Mouse (Mus musculus): ENCODE data around the gene Ppp2r5d. TPM values are rescaled to one million over a fixed set of nuclear protein-coding genes. Genes with fewer than 3 reads are reported as not detected.

The Ppp2r5d gene
- polyA plus RNA-seq, 1 experiment from 2014 or later: 103 TPM

GRCm38 (mm10) chr17:46647279-46647678 lies 57.6 kb downstream of the Ppp2r5d start:
- Histone ChIP-seq H3K27ac (no peak overlapping the region), H3K4me1 (peaks cover 43% of the 10 kb centered on the region), H3K27me3 (no peaks in the 10 kb centered on the region), H3K4me3 (no peak overlapping the region), H3K4me2 (replicated peaks) (peak overlapping the region; percentile 93; the same call in 1 of the 2 replicates), H3K9ac (no peak overlapping the region), H3K36me3 (peaks cover 14% of the 10 kb centered on the region), H3K9me3 (replicated peaks) (no peaks in the 10 kb centered on the region)
- ATAC-seq (ENCODE audit: low FRiP score): no peak
- 90% methylated on average over 7 of the region's 7 CpGs for WGBS

GRCm38 (mm10) chr17:46646322-46646662 lies 58.6 kb downstream of the Ppp2r5d start:
- Histone ChIP-seq H3K9me3 (replicated peaks) (no peaks in the 10 kb centered on the region), H3K9ac (peak overlapping the region; percentile 83), H3K4me1 (peaks cover 34% of the 10 kb centered on the region), H3K4me3 (peak overlapping the region; percentile 77), H3K4me2 (replicated peaks) (peak overlapping the region; percentile 93), H3K36me3 (peaks cover 23% of the 10 kb centered on the region), H3K27ac (peak overlapping the region; percentile 82), H3K27me3 (no peaks in the 10 kb centered on the region)
- ATAC-seq (ENCODE audit: low FRiP score): no peak
- under 1% methylated on average over 19 of the region's 19 CpGs for WGBS

DNA sequence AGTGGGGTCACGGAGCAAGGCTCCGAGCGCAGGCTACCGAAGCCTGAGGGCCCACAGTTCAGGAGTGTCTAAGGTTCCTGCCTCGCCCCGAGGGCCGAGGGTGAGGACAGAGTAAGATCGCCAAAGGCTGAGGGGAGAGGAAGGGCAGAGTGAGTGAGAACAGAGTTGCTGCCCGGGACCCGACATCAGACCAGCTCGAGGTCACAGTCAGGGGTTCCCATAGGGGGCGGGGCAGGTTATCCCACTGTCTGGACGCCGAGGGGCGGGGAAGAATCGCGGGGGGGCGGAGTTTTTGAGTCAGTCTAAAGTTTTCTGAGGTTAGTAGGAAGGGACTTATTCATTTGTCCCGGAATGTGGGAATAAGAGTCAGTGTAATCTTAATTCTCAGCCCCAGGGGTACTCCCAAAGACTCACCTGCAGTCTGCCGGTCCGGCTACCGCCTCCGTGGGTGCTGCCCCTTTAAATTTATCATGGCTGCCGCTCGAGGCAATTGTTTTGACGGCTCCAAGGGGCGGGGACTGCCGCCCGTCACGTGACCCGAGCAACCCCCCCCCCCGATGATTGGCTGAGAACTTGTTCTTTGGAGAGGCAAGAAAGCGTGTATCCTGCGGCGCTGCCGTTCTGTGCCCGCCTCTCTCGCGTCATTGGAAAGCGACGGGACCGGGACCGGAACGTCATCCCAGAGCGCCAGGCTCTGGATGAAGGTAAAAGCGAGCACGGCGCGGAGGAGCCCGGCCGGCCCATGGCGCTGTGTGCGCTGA lies 59.2 kb downstream of the Ppp2r5d start, which contains the start of the genes Klc4 and Mrpl2:
Gene Klc4, minus strand, starts transcription at position 462 of the 761 bp plus-strand sequence.
Gene Mrpl2, plus strand, starts transcription at position 669 of the 761 bp plus-strand sequence.
- no peaks in the 10 kb centered on the region for H3K9me3 ChIP-seq (replicated peaks)
- peak within 1 kb of the TSS; percentile 93 for H3K4me2 ChIP-seq (replicated peaks)
- peak within 1 kb of the TSS; percentile 83 for H3K9ac ChIP-seq
- H3K4me3 ChIP-seq: peak within 1 kb of the TSS; percentile 77
- peaks cover 25% of the 10 kb centered on the region for H3K36me3 ChIP-seq
- ATAC-seq (ENCODE audit: low FRiP score): peak; percentile 71
- H3K4me1 ChIP-seq: peaks cover 28% of the 10 kb centered on the region
- no peaks in the 10 kb centered on the region for H3K27me3 ChIP-seq
- H3K27ac ChIP-seq: peak within 1 kb of the TSS; percentile 82
- WGBS: under 1% methylated on average over 53 of the region's 53 CpGs

DNA sequence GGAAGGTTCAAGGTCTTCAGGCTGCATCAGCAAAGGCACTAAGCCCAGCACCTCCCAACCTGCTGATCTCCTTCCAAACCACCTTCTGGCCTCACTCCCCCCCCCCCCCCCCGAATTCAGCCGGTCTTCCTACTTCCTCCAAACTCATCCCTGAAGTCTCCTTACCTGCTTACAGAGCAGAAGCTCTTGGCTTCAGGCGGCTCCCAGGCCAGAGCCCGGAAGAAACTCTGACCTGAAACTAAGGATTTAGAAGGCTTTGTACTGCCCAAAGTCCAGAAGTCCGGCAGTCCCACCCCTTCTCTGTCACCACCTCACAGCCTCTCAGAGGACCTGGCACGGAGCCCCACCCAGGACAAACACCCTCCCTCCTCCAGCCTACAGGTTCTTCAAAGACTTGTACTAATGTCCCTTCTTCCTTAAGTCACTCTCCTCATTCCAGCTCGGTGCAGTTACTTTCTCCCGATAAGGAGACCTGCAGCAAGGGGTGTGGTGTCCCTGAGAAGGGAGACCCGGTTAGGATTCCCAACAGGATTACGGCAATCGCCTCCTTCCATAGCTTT lies 59.9 kb downstream of the Ppp2r5d start:
- peaks cover 28% of the 10 kb centered on the region for H3K4me1 ChIP-seq
- no peak overlapping the region for H3K27ac ChIP-seq
- peak overlapping the region; percentile 77 for H3K4me3 ChIP-seq
- H3K9me3 ChIP-seq (replicated peaks): no peaks in the 10 kb centered on the region
- peak overlapping the region; percentile 72 for H3K9ac ChIP-seq
- peaks cover 33% of the 10 kb centered on the region for H3K36me3 ChIP-seq
- peak overlapping the region; percentile 93 for H3K4me2 ChIP-seq (replicated peaks)
- no peaks in the 10 kb centered on the region for H3K27me3 ChIP-seq
- 15% methylated on average over 11 of the region's 11 CpGs for WGBS
- ATAC-seq (ENCODE audit: low FRiP score): no peak

DNA sequence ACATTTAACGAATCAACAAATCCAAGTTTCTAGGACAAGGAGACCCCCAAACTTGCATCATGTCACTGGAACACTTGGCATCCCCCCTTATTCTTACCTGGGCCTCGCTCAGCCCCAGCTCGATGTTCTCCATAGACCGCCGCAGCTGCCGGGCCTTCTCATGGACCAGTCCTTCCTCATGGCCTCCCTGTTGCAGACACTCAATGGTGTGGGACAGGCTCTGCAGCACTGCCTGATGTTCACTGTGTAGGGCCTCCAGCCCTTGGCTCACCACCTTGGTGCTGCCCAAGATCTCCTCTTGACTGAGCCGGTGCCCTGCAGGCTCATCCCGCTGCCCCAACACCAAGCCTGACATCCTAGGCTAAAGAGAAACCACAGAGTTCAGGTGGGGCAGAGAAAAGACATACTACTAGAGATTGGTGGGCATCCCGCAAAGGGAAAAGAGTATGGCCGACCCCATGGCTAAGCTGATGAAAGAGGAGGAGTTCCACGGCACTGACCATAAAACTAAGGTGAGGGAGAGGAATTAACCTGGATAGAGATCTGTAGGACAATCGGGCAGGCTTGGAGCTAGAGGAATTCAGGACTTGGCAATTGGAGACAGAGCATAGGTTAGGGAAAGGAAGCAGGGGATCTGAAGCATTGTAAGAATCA lies 60.6 kb downstream of the Ppp2r5d start:
- 91% methylated on average over 12 of the region's 12 CpGs for WGBS
- Histone ChIP-seq H3K4me3 (peak overlapping the region; percentile 77), H3K9me3 (replicated peaks) (no peaks in the 10 kb centered on the region), H3K9ac (peak overlapping the region; percentile 72), H3K4me1 (peaks cover 21% of the 10 kb centered on the region), H3K36me3 (peaks cover 40% of the 10 kb centered on the region), H3K4me2 (replicated peaks) (peak overlapping the region; percentile 93), H3K27me3 (no peaks in the 10 kb centered on the region), H3K27ac (no peak overlapping the region)
- ATAC-seq (ENCODE audit: low FRiP score): no peak

DNA sequence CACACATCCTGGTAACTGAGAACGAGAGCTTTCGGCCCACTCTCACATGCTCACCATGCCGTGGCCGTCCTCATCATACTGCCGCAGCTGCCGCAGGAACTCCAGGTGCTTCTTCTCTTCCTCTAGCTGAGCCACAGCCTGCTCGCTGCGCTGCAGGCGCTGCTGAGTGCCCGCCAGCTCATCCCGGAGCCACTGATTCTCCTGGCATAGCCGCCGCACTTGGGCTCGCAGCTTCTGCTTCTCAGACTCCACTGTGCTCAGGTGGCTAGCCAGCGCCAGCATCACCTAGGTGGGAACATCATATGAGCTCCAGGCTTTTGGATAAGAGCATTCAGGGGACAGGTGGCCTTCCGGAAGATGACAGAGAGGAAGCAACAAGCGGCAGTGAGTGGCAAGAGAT lies 62.9 kb downstream of the Ppp2r5d start:
- Histone ChIP-seq H3K4me2 (replicated peaks) (no peak overlapping the region), H3K9ac (no peak overlapping the region), H3K4me1 (peaks cover 18% of the 10 kb centered on the region), H3K36me3 (peaks cover 42% of the 10 kb centered on the region), H3K27me3 (no peaks in the 10 kb centered on the region), H3K9me3 (replicated peaks) (no peaks in the 10 kb centered on the region), H3K4me3 (no peak overlapping the region), H3K27ac (no peak overlapping the region)
- WGBS: 92% methylated on average over 17 of the region's 17 CpGs
- no peak for ATAC-seq (ENCODE audit: low FRiP score)

DNA sequence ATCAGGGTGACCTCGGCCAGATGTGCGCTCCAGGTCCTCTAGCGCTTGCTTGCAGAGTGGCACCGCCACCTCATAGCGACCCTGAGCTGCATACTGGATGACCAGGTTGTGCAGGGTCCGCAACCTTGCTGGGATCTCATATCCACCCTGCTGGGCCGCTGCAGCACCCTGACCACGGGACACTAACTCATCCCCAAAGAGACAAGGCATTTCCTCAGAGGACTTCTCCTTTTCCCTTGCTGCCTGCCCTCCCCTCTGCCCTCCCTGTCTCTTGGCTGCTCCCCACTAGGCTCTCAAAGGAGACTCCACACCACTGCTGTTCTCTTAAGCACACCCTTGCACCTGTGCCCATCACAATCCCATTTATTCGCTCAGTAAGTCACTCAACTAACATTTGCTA lies 65.0 kb downstream of the Ppp2r5d start:
- Histone ChIP-seq H3K4me1 (peaks cover 16% of the 10 kb centered on the region), H3K4me2 (replicated peaks) (no peak overlapping the region)
- 82% methylated on average over 9 of the region's 9 CpGs for WGBS

GRCm38 (mm10) chr17:46636831-46637523 lies 67.9 kb downstream of the Ppp2r5d start:
- WGBS: 23% methylated on average over 15 of the region's 15 CpGs
- Histone ChIP-seq H3K4me1 (peaks cover 8% of the 10 kb centered on the region), H3K4me3 (no peak overlapping the region), H3K27me3 (no peaks in the 10 kb centered on the region), H3K9me3 (replicated peaks) (no peaks in the 10 kb centered on the region), H3K9ac (0 out of 2 replicates have a peak overlapping the region, but pooled peaks have one; percentile 35), H3K36me3 (peaks cover 61% of the 10 kb centered on the region), H3K27ac (no peak overlapping the region), H3K4me2 (replicated peaks) (peak overlapping the region; percentile 34; the same call in 1 of the 2 replicates)
- peak; percentile 44 for ATAC-seq (ENCODE audit: low FRiP score)

More for the DNA sequence above, 65.0 kb downstream of the Ppp2r5d start:
- no peak for ATAC-seq (ENCODE audit: low FRiP score)
- Histone ChIP-seq H3K27ac (no peak overlapping the region), H3K4me3 (no peak overlapping the region), H3K36me3 (peaks cover 53% of the 10 kb centered on the region), H3K9me3 (replicated peaks) (no peaks in the 10 kb centered on the region), H3K27me3 (no peaks in the 10 kb centered on the region), H3K9ac (no peak overlapping the region)

Other genes starting within 250 kb of the Ppp2r5d start
- 5.3 and 6.6 TPM in 2 replicates for gene Ttbk1, start 217.4 kb downstream of the Ppp2r5d start, polyA plus RNA-seq (2016; fragmentation: Nextera tagmentation; extraction: Ambion mirVana)
- gene Dnph1, start 208.4 kb downstream of the Ppp2r5d start, polyA plus RNA-seq (2016; fragmentation: Nextera tagmentation; extraction: Ambion mirVana): 35.3 and 35.5 TPM in 2 replicates
- gene Cul9, start 158.7 kb downstream of the Ppp2r5d start, polyA plus RNA-seq (2016; fragmentation: Nextera tagmentation; extraction: Ambion mirVana): 14.1 and 14.9 TPM in 2 replicates
- 5.9 and 8.1 TPM in 2 replicates for gene Srf, start 148.9 kb downstream of the Ppp2r5d start, polyA plus RNA-seq (2016; fragmentation: Nextera tagmentation; extraction: Ambion mirVana)
- gene Ptk7, start 75.6 kb downstream of the Ppp2r5d start, polyA plus RNA-seq (2016; fragmentation: Nextera tagmentation; extraction: Ambion mirVana): 80.9 and 81.9 TPM in 2 replicates
- gene Klc4, start 59.1 kb downstream of the Ppp2r5d start, polyA plus RNA-seq (2016; fragmentation: Nextera tagmentation; extraction: Ambion mirVana): 37.8 and 40.0 TPM in 2 replicates
- 79.7 and 88.2 TPM in 2 replicates for gene Mrpl2, start 58.9 kb downstream of the Ppp2r5d start, polyA plus RNA-seq (2016; fragmentation: Nextera tagmentation; extraction: Ambion mirVana)
- 52.1 and 53.0 TPM in 2 replicates for gene Cul7, start 54.8 kb downstream of the Ppp2r5d start, polyA plus RNA-seq (2016; fragmentation: Nextera tagmentation; extraction: Ambion mirVana)
- 54.2 and 61.8 TPM in 2 replicates for gene Rrp36, start 30.8 kb downstream of the Ppp2r5d start, polyA plus RNA-seq (2016; fragmentation: Nextera tagmentation; extraction: Ambion mirVana)
- 178 and 183 TPM in 2 replicates for gene Mea1, start 26.3 kb downstream of the Ppp2r5d start, polyA plus RNA-seq (2016; fragmentation: Nextera tagmentation; extraction: Ambion mirVana)
- 139 and 141 TPM in 2 replicates for gene Klhdc3, start 24.2 kb downstream of the Ppp2r5d start, polyA plus RNA-seq (2016; fragmentation: Nextera tagmentation; extraction: Ambion mirVana)
- 33.9 and 38.0 TPM in 2 replicates for gene Pex6, start 6.4 kb upstream of the Ppp2r5d start, polyA plus RNA-seq (2016; fragmentation: Nextera tagmentation; extraction: Ambion mirVana)
- 0.33 and 0.49 TPM in 2 replicates for gene Gnmt, start 24.1 kb upstream of the Ppp2r5d start, polyA plus RNA-seq (2016; fragmentation: Nextera tagmentation; extraction: Ambion mirVana)
- gene Cnpy3, start 47.1 kb upstream of the Ppp2r5d start, polyA plus RNA-seq (2016; fragmentation: Nextera tagmentation; extraction: Ambion mirVana): 58.7 and 61.6 TPM in 2 replicates
- 0.17 and 0.53 TPM in 2 replicates for gene Ptcra, start 58.6 kb upstream of the Ppp2r5d start, polyA plus RNA-seq (2016; fragmentation: Nextera tagmentation; extraction: Ambion mirVana)
- 41.1 and 54.7 TPM in 2 replicates for gene 2310039H08Rik, start 67.5 kb upstream of the Ppp2r5d start, polyA plus RNA-seq (2016; fragmentation: Nextera tagmentation; extraction: Ambion mirVana)
- gene Rpl7l1, start 77.6 kb upstream of the Ppp2r5d start, polyA plus RNA-seq (2016; fragmentation: Nextera tagmentation; extraction: Ambion mirVana): 130 and 141 TPM in 2 replicates
- 7.6 and 8.1 TPM in 2 replicates for gene Bicral, start 153.4 kb upstream of the Ppp2r5d start, polyA plus RNA-seq (2016; fragmentation: Nextera tagmentation; extraction: Ambion mirVana)
- gene Tbcc, start 185.6 kb upstream of the Ppp2r5d start, polyA plus RNA-seq (2016; fragmentation: Nextera tagmentation; extraction: Ambion mirVana): 74.5 and 82.9 TPM in 2 replicates
- not detected in 2 replicates for gene Prph2, start 205.3 kb upstream of the Ppp2r5d start, polyA plus RNA-seq (2016; fragmentation: Nextera tagmentation; extraction: Ambion mirVana)

All from hindbrain, embryonic 12.5 days (tissue).